Mouse (Mus musculus): ENCODE measurements around the gene Bag2.

DNA sequence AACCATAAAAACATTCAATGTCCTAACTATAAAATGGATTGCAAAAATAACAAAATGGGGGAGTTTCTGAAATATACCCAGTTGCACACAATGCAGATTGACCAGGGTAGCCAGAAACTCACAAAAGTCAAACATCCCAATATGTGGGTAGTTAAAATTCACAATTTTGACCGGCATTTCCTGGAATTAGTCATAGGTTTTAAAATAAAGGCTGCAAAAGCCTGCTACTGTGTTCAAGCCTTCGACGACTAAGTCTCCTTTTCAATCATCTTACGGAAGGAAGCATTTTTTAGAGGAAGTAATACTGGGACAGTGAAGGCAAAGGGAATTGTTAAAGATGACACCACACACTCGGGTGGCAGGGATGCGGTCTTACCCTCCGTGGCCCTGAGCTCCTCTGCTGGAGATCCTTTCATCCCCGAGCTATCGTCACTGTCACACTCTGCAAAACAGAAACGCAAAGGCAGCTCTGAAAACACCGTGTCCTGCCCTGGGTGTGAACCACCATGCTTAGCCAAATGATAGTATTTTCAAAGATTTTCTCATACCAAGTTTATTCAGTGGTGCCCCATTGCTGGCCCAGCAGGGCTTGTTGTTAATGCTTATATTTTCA is 8.0 kb upstream of the Bag2 start:
- TF ChIP-seq SRF (IDR thresholded peaks at IDR 0.05; ENCODE audit: control insufficient read depth, insufficient read length, low read depth): no peak
- no peak for TF ChIP-seq MYOG (IDR thresholded peaks at IDR 0.05; ENCODE audit: control insufficient read depth in 1 of 3, insufficient read depth in 1 of 3, insufficient read length in 2 of 3, low read depth in 2 of 3)
- TF ChIP-seq MYOD1 (IDR thresholded peaks at IDR 0.05; ENCODE audit: control insufficient read depth in 1 of 3, insufficient read length in 2 of 3, low read depth in 2 of 3): no peak
- TF ChIP-seq POLR2A (IDR thresholded peaks at IDR 0.05; ENCODE audit: insufficient read length, low read depth): no peak
- no peak for TF ChIP-seq TCF12 (IDR thresholded peaks at IDR 0.05; ENCODE audit: insufficient read depth, poor library complexity, severe bottlenecking)
